Mouse (Mus musculus) kidney, embryonic 14.5 days (tissue): Measurements from ENCODE around the gene Cga. TPM values are rescaled to one million over a fixed set of nuclear protein-coding genes. Genes with fewer than 3 reads are reported as not detected.
"Not testable (repeated sequence)": the region's sequence is repeated elsewhere in the genome, so short reads cannot be mapped to it uniquely, and the experiment has no call there.

Experiments
- ATAC-seq: fragments of 200-750 bp; cut with Nextera tagmentation; 2 replicates; pipeline ENCODE4 v1.8.0; 2017; ENCODE audit warnings: moderate number of reproducible peaks, mild to moderate bottlenecking, moderate TSS enrichment, moderate library complexity; ENCODE audit not compliant: low FRiP score, low TSS enrichment
- H3K27ac ChIP-seq: fragments of 300-500 bp; sonication (generic); 2 replicates; pipeline ENCODE4 v1.5.1; 2014; ENCODE audit warnings: low read depth, mild to moderate bottlenecking, low read length, moderate library complexity, mixed read lengths
- H3K27me3 ChIP-seq: fragments of 300-500 bp; sonication (generic); 2 replicates; pipeline ENCODE4 v1.6.1; 2014; ENCODE audit warnings: mild to moderate bottlenecking, low read length; ENCODE audit not compliant: control insufficient read depth, insufficient read depth
- H3K36me3 ChIP-seq: fragments of 300-500 bp; sonication (generic); 2 replicates; pipeline ENCODE4 v1.6.1; 2014; ENCODE audit warnings: low read length, mixed read lengths; ENCODE audit not compliant: control insufficient read depth, insufficient read depth
- H3K4me1 ChIP-seq: fragments of 300-500 bp; sonication (generic); 2 replicates; pipeline ENCODE4 v1.6.1; 2014; ENCODE audit warnings: low read length, mixed read lengths; ENCODE audit not compliant: control insufficient read depth, insufficient read depth
- H3K4me2 ChIP-seq: fragments of 300-500 bp; sonication (generic); replicated peaks from 2 replicates; pipeline ENCODE4 v1.6.1; 2014; ENCODE audit warnings: low read depth, mild to moderate bottlenecking, low read length
- H3K4me3 ChIP-seq: fragments of 300-500 bp; sonication (generic); 2 replicates; pipeline ENCODE4 v1.5.1; 2014; ENCODE audit warnings: mild to moderate bottlenecking, low read length
- H3K9ac ChIP-seq: fragments of 300-500 bp; sonication (generic); 2 replicates; pipeline ENCODE4 v1.6.1; 2014; ENCODE audit warnings: low read depth, mild to moderate bottlenecking, low read length, moderate library complexity
- H3K9me3 ChIP-seq: fragments of 300-500 bp; sonication (generic); 2 replicates; pipeline ENCODE4 v1.6.1; 2016; ENCODE audit warnings: low read length; ENCODE audit not compliant: control insufficient read depth
- WGBS: fragments of 180-500 bp; shearing (Covaris S2); extraction: QIAGEN DNeasy Blood & Tissue Kit; methylation state at CpG from one replicate; pipeline ENCODE4 v1.1.7; 2014; 5-methylcytosine and 5-hydroxymethylcytosine counted together
- polyA plus RNA-seq: library from polyadenylated mRNA; unstranded; fragments of >200 nt; fragmentation: Nextera tagmentation; extraction: Ambion mirVana; gene quantifications from 2 replicates; pipeline ENCODE4 v1.2.1, GENCODE M21; 2014

The Cga gene
- polyA plus RNA-seq, 1 experiment from 2014 or later, result not detected

DNA sequence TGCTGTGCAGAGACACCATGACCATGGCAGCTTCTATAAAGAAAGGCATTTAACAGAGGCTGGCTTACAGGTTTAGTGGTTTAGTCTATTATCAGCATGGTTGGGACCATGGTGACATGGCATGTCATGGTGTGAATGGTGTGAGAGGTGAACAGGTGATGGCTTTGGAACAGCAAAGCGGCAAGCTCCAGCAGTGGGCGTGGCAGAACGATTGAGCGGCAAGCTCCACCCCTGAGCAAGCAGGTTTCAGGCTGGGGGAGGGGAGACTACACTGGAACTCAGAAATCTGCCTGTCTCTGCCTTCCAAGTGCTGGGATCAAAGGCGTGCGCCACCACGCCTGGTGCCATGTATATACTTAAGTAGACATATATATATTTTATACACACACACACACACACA lies 34.8 kb downstream of the Cga start:
- ATAC-seq, result not testable (repeated sequence)

DNA sequence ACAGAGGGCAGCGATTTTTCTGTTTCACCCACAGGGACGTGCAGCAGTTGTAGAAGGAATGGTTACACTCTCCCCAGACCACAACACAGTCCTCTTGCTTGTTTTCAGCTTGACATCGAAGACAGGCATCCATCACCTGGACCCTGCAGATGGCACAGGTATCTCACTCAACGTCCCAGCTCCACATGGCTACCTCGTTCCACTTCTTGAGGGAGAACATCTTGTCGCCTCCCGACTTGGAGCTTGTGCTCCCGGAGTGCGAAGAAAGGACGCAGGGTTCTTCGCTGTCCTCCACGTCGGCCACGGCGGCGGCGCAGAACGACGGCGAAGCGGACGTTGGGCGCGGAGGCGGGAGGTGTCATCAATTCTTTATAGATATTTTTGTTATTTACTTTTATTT lies 47.5 kb downstream of the Cga start:
- Histone ChIP-seq H3K4me1 (no peaks in the 10 kb centered on the region), H3K9me3 (no peaks in the 10 kb centered on the region), H3K27me3 (no peaks in the 10 kb centered on the region), H3K4me2 (no peak overlapping the region), H3K4me3 (no peak overlapping the region), H3K36me3 (no peaks in the 10 kb centered on the region), H3K9ac (no peak overlapping the region), H3K27ac (no peak overlapping the region)
- ATAC-seq, result no peak
- WGBS, result 96% methylated on average over 25 of the region's 25 CpGs

More for the DNA sequence above, 34.8 kb downstream of the Cga start:
- not testable (repeated sequence) for H3K27ac ChIP-seq, H3K4me1 ChIP-seq, H3K9me3 ChIP-seq, H3K4me3 ChIP-seq, H3K4me2 ChIP-seq, H3K9ac ChIP-seq, H3K36me3 ChIP-seq, H3K27me3 ChIP-seq
- WGBS, result 77% methylated on average over 7 of the region's 7 CpGs

DNA sequence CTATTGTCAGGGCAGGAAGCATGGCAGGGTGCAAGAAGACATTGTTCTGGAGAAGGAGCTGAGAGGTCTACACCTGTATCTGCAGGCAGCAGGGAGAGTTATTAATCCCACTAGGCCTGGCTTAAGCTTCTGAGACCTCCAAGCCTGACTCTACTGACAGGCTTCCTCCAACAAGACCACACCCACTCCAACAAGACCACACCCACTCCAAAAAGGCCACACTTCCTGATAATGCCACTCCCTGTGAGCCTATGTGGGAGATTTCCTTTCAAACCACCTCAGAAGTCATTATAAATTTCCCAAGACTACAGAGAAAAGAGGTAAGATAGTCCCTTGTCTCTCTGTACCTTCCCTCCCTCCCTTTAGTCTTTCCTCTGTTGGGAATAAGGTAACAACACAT lies 53.6 kb downstream of the Cga start:
- Histone ChIP-seq H3K4me1 (no peaks in the 10 kb centered on the region), H3K27ac (no peak overlapping the region), H3K27me3 (no peaks in the 10 kb centered on the region), H3K4me3 (no peak overlapping the region), H3K36me3 (no peaks in the 10 kb centered on the region), H3K9ac (no peak overlapping the region), H3K4me2 (no peak overlapping the region), H3K9me3 (no peaks in the 10 kb centered on the region)
- ATAC-seq, result no peak

- Histone ChIP-seq H3K4me1 (no peaks in the 10 kb centered on the region), H3K27ac (no peak overlapping the region), H3K9me3 (no peaks in the 10 kb centered on the region), H3K4me2 (no peak overlapping the region), H3K4me3 (no peak overlapping the region), H3K9ac (no peak overlapping the region), H3K36me3 (no peaks in the 10 kb centered on the region), H3K27me3 (no peaks in the 10 kb centered on the region)
- WGBS, result 71% methylated on average over 10 of the region's 10 CpGs
- no peak for ATAC-seq
Measured at GRCm38 (mm10) chr4:34953716-34954115, 60.1 kb downstream of the Cga start.

Other genes starting within 250 kb of the Cga start
- gene Slc35a1, start 206.3 kb upstream of the Cga start, polyA plus RNA-seq, result 60.4 and 69.2 TPM in 2 replicates
- gene Cfap206, start 163.6 kb upstream of the Cga start, polyA plus RNA-seq, result 0.69 and 1.8 TPM in 2 replicates
- not detected in 2 replicates for gene Gm136, start 137.5 kb upstream of the Cga start, polyA plus RNA-seq
- 48.7 and 67.9 TPM in 2 replicates for gene Smim8, start 115.4 kb upstream of the Cga start, polyA plus RNA-seq
- 19.5 and 26.8 TPM in 2 replicates for gene Zfp292, start 10.8 kb upstream of the Cga start, polyA plus RNA-seq